Mouse (Mus musculus): Measurements from ENCODE around the gene Sh3d21.
"Not testable (repeated sequence)": the region's sequence is repeated elsewhere in the genome, so short reads cannot be mapped to it uniquely, and the experiment has no call there.

Sh3d21 gene

DNA sequence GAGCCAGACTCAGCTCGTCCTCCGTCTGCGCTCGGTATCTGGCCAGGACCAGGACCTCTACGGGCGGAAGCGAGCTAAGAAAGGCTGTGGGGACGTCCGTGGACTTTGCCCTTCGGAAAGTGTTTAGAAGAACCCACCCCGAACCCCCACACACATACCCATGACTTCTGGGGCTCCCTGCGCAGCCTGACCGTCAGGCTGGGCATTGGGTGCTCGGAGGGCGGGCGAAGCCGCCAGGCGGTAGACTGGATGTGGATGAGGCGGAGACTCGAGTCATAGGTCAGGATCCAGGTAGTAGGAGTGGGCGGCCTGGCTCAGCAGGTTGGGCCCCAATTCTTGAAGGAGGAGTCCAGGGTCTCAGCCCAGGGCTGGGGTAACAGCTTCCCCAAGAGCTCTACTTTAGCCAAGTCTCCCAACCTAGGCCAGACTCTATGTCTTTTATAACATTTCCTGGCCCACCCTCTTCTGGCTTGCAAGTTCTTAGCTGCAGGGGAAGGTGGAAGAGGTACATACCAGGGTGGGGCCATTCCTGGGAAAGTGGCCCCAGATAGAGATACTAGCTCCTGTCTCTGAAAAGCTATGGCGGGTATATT, at the start of gene Sh3d21:
Gene Sh3d21 (minus strand): TSS at position 425 of the 593 bp plus-strand sequence.
- DNase-seq (ENCODE audit: low spot score) = no peak

GRCm38 (mm10) chr4:126207081-126207480, 43.8 kb upstream of the Sh3d21 start:
- no peak for DNase-seq (ENCODE audit: low spot score)

GRCm38 (mm10) chr4:126205386-126205785, 42.1 kb upstream of the Sh3d21 start:
- DNase-seq (ENCODE audit: low spot score) = no peak

DNA sequence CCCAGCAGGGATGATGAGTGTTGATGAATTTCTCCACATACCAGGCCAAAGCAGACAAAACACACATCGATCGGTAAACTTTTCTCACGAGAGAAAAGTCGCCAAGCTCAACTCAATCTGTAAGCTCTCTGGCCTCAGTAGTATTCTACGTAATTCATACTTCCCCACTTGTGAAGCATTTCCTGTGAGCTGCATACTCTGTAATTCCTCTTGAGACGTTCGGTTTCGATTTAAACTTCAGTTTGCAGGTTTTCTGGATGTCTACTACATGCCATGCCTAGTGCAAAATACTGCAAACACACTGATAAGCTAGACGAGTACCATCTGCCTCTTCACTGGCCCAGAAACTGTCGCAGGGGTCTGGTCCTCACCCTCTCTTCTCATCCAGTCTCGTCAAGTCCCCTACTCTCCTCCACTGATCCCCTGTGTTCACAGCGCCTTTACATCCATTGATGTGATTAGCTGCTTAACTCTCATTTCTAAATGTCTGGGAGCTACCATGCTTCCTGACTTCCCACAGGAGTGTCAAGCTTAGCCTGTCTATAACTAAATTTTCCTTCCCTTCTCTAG, 41.5 kb upstream of the Sh3d21 start:
- no peak for DNase-seq (ENCODE audit: low spot score)

DNA sequence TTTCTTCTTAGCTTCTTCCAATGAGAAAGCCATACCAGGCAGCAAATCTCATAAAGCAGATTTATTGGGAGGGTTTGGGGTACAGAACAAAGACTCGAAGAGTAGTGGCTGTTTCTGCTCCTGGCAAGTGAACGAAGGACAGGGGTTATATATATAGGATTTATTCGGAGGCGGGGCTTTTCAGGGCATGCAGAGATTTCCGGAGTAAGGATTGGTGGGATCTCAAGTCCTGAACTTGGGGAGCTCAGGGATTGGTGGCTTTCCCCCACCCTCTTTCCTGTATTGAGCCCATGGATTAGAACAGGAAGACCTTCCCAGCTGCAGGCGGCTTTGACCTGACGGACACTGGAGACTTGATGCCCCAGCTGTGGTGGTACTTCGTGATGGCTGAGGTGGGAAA, 40.7 kb upstream of the Sh3d21 start:
- no peak for DNase-seq (ENCODE audit: low spot score)

- DNase-seq (ENCODE audit: low spot score) = no peak
These were observed 40.1 kb upstream of the Sh3d21 start for GRCm38 (mm10) chr4:126203336-126203895.

DNA sequence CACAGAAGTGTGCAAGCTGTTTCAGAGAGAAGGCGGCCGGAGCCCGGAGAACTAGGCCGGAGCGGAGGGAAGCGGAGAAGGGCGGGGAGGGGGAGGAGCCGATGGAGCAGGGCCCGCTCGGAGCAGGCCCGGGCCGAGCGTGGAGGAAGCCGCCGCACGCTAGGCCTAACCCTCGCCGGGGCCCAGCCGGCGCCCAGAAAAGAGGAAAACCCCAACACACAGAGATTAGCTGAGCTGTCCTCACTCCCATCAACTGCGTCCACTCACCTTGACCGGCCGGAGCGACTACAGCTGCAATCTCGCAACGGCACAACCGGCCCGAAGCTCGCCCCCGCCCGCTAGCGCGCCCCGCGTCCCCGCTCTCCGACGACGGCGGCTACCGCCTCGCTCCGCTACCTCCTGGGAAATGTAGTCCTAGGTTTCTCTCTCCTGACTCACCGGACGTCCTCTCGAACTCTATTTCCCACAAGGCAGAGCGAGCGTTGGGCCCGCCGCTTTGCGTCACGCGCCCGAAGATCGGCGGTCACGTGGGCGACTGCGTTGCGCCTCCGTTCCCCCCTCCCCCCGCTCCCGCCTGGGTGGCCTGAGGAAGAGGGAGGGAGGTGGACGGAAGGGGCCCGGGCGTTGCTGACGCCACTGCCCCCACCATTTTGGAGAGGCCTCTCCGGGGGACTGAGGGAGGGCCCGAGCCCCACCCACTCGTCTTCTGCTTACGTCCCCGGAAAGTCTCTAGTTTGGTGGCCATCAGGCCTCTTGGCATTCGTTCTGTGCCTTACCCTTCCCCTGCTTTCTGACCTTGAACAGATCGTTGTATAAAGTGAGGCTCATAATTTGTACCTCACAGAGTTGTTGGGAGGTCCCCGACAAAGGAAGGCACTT, 39.3 kb upstream of the Sh3d21 start, which contains the start of gene Thrap3:
Gene Thrap3 (minus strand): TSS at position 458 of the 879 bp plus-strand sequence.
- peak; percentile 99 for DNase-seq (ENCODE audit: low spot score)

GRCm38 (mm10) chr4:126201514-126202302, 38.4 kb upstream of the Sh3d21 start:
- peak; percentile 17 for DNase-seq (ENCODE audit: low spot score)

DNA sequence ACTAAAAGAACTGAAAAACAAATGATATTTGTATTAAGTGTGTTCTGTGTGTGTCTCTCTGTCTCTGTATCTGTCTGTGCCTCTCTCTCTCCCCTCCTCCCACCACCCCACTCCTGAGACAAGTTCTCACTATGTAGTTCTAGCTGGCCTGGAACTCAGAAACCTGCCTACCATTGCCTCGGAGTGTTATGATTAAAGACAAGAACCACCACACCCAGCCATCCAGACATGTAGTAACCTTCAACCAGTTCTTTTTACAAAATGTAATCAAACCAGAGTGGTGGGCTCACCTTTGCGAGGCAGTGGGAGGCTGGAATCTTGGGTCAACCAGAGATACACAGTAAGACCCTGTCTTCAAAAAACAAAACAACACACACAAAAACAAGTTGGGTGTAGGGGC, 37.4 kb upstream of the Sh3d21 start:
- DNase-seq (ENCODE audit: low spot score) = no peak

DNA sequence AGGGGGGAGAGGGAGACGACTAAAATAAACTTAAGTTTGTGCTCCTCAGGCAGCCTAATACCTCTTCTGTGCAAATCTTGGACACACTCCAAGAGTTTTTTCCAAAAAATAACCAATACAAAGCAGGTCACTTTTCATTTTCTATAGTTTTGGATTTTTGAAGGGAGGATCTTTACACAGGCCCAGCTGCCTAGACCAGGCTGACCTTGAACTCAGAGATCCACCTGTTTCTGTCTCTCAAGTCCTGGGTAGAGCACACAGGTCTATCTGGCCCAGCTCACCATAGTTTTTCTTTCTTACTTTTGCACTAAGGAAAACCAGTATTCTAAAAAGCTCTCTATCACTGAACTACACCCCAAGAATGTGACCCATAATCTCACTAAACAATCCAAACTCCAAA, 36.7 kb upstream of the Sh3d21 start:
- no peak for DNase-seq (ENCODE audit: low spot score)

DNA sequence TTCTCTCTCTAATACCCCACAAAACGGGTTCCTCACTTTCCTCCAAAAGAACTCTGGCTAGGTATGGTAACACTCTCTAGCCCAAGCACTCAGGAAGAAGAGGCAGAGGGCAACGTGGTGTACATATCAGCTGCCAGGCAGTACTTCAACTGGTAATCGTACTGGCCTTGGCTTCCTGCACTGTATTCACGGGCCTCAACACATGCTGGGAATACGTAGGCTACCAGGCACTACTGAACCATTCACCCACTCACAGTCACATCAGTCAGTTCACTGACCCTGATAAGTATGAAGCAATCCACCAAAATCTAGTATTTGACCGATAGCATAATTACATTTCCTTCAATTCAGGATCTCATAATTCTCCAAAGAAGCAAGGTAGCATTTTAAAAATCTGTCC, 36.3 kb upstream of the Sh3d21 start:
- DNase-seq (ENCODE audit: low spot score) = no peak

GRCm38 (mm10) chr4:126197485-126197884, 34.2 kb upstream of the Sh3d21 start:
- DNase-seq (ENCODE audit: low spot score) = no peak

DNA sequence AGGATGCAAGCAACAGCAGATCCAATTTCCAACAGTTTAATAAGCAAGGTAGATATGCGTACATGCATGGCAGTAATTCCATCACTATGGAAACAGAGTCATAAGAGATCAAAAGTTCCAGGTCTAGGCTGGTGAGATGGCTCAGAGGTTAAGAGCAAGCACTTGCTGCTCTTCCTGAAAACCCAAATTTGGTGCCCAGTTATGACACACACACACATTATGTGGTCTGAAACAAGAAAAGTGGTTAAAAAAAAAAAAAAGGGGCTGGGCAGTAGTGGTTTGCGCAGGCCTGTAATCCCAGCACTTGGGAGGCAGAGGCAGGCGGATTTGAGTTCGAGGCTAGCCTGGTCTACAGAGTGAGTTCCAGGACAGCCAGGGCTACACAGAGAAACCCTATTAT, 31.6 kb upstream of the Sh3d21 start:
- no peak for DNase-seq (ENCODE audit: low spot score)

DNA sequence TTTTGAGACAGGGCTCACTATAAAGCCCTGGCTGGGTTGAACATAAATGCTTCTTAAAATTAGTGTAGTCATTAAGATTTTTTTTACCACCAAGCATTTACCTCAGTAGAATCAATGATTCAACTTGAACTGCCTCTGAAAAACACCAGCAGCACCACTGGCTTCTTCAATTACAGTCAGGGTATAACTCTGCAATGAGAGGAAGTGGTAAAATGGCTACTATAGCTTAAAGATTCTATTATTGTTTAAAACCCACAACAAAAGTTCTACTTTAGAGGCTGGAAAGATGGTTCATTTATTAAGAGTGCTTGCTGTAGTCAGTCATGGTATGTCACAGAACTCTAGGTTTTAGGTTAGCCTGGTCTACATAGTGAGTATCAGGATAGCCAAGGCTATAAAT, 30.9 kb upstream of the Sh3d21 start:
- DNase-seq (ENCODE audit: low spot score) = no peak

GRCm38 (mm10) chr4:126190636-126191035, 27.3 kb upstream of the Sh3d21 start:
- DNase-seq (ENCODE audit: low spot score) = no peak

GRCm38 (mm10) chr4:126187096-126187495, 23.8 kb upstream of the Sh3d21 start:
- DNase-seq (ENCODE audit: low spot score) = no peak

GRCm38 (mm10) chr4:126183034-126183433, 19.7 kb upstream of the Sh3d21 start:
- DNase-seq (ENCODE audit: low spot score) = no peak

DNA sequence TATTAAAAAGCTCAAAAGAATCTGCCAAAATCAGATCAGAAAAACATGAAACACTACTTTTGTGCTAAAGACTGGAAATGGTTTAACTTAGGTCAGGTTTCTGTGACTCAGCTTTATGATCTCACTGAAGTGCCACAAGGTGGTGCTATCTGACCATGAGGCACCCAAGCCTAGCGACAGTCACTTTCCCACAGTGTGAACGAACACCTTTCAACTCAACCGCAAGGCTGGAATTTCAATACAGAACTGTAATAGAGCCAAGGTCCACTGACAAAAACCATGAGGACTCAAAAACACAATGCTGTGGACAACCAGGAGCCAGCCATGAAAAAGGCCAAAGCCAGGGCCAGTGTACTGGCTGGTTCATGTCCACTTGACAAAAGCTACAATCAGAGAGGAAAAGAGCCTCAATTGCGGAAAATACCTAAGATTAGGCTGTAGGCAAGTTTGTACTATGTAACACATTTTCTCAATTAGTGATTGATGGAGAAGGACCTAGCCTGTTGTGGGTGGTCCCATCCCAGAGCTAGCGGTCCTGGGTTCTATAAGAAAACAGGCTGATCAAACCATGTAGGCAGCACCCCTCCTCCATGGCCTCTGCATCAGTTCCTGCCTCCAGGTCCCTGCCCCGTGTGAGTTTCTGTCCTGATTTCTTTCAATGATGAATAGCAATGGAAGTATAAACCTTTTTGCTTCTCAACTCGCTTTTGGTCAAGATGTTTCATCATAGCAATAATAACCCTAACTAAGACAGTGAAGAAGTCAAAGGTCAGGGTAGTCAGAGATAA, 18.1 kb upstream of the Sh3d21 start:
- DNase-seq (ENCODE audit: low spot score) = peak; percentile 51

DNA sequence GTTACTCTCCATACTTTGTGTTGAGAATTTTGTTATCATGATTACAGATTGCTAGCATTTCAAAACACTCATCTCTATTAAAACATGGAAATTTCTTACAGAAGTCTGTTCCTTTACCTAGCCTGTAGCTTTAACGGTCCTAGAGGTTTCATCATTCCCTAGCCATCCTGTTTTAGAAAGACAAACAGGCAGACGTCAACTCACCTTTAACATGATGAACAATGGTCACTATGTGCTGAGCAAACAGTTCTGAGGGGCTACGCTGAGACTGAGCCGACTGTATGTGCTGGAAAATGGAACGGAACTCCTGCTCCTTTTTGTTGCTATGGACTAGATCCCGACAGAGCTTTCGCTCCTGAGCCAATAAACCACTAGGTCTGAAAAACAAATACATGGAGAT, 12.7 kb upstream of the Sh3d21 start:
- not testable (repeated sequence) for DNase-seq (ENCODE audit: low spot score)

- no peak for DNase-seq (ENCODE audit: low spot score)
These were observed 10.5 kb upstream of the Sh3d21 start for GRCm38 (mm10) chr4:126173800-126174199.

DNA sequence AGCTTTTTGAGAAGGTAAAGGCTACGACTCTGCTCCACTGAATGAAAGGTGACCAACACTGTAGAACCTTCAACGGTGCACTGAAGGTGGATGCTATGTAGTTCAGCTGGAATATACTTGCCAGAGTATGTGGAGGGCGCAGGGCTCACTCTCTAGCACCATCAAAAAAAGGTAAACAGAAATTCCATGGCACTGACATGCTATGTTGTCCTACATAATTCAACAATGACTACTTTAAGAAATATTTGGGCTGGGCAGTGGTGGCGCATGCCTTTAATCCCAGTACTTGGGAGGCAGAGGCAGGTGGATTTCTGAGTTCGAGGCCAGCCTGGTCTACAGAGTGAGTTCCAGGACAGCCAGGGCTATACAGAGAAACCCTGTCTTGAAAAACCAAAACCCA, 7.4 kb upstream of the Sh3d21 start:
- DNase-seq (ENCODE audit: low spot score) = not testable (repeated sequence)

Data from layer of hippocampus, adult 11-12 months (tissue).